In the genomic region with DNA sequence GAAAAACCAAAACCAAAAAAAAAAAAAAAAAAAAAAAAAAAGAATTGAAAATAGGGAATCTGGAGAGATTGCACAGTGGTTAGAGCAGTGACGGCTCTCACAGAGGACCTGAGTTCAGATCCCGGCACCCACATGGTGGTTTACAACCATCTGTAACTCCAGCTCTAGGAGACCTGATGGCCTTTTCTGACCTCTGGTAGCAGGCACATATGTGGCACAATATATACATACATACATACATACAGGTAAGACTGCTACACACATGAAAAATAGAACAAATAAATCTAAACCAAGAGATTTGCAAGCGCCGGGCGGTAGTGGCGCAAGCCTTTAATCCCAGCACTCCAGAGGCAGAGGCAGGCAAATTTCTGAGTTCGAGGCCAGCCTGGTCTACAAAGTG, we compare ENCODE assay signal across 19 mouse cellular contexts. TPM values are rescaled to one million over a fixed set of nuclear protein-coding genes. Genes with fewer than 3 reads are reported as not detected.
DNase-seq lines count a peak whose midpoint lies in the region; ATAC-seq and TF ChIP-seq lines count a peak whose summit lies in the region.
"Had no signal": no experiment of that assay in that cellular context is flagged by ENCODE, and none has a peak within 500 bp of the region (broad histone marks: within the 10 kb centered on the region; RNA-seq: fewer than 3 reads in every experiment).

No protein-coding gene starts in this region.

- no peak for TF ChIP-seq CTCF in spleen, adult 2 months (IDR thresholded peaks at IDR 0.05; ENCODE audit: extremely low read depth, insufficient read depth, insufficient read length, insufficient replicate concordance)
- TF ChIP-seq CTCF in MEL (IDR thresholded peaks at IDR 0.05 in 2 of 3, conservative IDR thresholded peaks at IDR 0.05 in 1 of 3; ENCODE audit: control insufficient read depth in 1 of 3, insufficient read depth in 1 of 3, low read depth in 2 of 3, low read length in 3 of 3, poor library complexity in 1 of 3, severe bottlenecking in 1 of 3), result no peak

- no peaks in the 10 kb centered on the region for H3K36me3 ChIP-seq in spleen, adult 2 months (ENCODE audit: control insufficient read depth, insufficient read depth, low read length)
- peaks cover 0 to 40% of the 10 kb centered on the region in 2 experiments; a peak in 2 of 4 replicates for H3K36me3 ChIP-seq in MEL (ENCODE audit: control insufficient read depth in 1 of 2, insufficient read depth in 2 of 2, low read length in 2 of 2)
- no peaks in the 10 kb centered on the region for H3K36me3 ChIP-seq in macrophage (ENCODE audit: inconsistent target)
- H3K36me3 ChIP-seq in intestine, embryonic 16.5 days (ENCODE audit: control insufficient read depth, insufficient read depth, low read length), result no peaks in the 10 kb centered on the region
- H3K36me3 ChIP-seq: forebrain, embryonic 10.5 days; forebrain, embryonic 15.5 days; G1E; hindbrain, embryonic 12.5 days; hindbrain, embryonic 15.5 days had no signal

- peaks cover 37% of the 10 kb centered on the region for H3K4me1 ChIP-seq in spleen, adult 2 months (ENCODE audit: control insufficient read depth, insufficient read depth, insufficient read length)
- H3K4me1 ChIP-seq in MEL (ENCODE audit: control insufficient read depth in 1 of 2, insufficient read depth in 2 of 2, low read length in 2 of 2), result peaks cover 24 to 36% of the 10 kb centered on the region in 2 experiments
- H3K4me1 ChIP-seq in intestine, embryonic 16.5 days (ENCODE audit: control insufficient read depth, insufficient read depth, low read length), result no peaks in the 10 kb centered on the region; the same call in 1 of the 2 replicates
- H3K4me1 ChIP-seq: forebrain, embryonic 10.5 days; forebrain, embryonic 15.5 days; hindbrain, embryonic 12.5 days; hindbrain, embryonic 15.5 days had no signal

- ATAC-seq in intestine, embryonic 16.5 days, result no peak
- ATAC-seq: forebrain, embryonic 15.5 days had no signal

- TF ChIP-seq EP300 in MEL (IDR thresholded peaks at IDR 0.05; ENCODE audit: low read depth in 1 of 2, low read length in 2 of 2), result no peak

- no peak overlapping the region for H3K4me2 ChIP-seq in intestine, embryonic 16.5 days (ENCODE audit: low read depth, low read length)
- H3K4me2 ChIP-seq: forebrain, embryonic 15.5 days; heart, embryonic 11.5 days; hindbrain, embryonic 12.5 days; hindbrain, embryonic 15.5 days had no signal

- peak overlapping the region; percentile 79 for H3K27ac ChIP-seq in spleen, adult 2 months (ENCODE audit: insufficient read depth, low read length)
- H3K27ac ChIP-seq in MEL (ENCODE audit: control insufficient read depth, low read depth, low read length) (peak overlapping the region; percentile 98), macrophage (peak overlapping the region; percentile 84)
- H3K27ac ChIP-seq in intestine, embryonic 16.5 days (ENCODE audit: low read length), result no peak overlapping the region
- H3K27ac ChIP-seq: forebrain, embryonic 10.5 days; forebrain, embryonic 15.5 days; heart, adult 2 months; hindbrain, embryonic 12.5 days; hindbrain, embryonic 15.5 days had no signal

- no peak for DNase-seq in spleen, adult 2 months (ENCODE audit: low read depth in 1 of 2, low spot score in 2 of 2)
- DNase-seq in spleen, postnatal 4 days (ENCODE audit: low spot score in 2 of 2), result no peak
- DNase-seq in MEL (ENCODE audit: low read depth, low spot score), result peak; percentile 74
- DNase-seq in thymus, postnatal 25 days, result no peak
- DNase-seq: adrenal gland, adult 2 months; adrenal gland, postnatal 14 days; cerebellum, adult 18-20 months; cerebellum, adult 9-10 months; cerebellum, postnatal 14 days; gastrocnemius, postnatal 25 days had no signal

- WGBS in spleen, adult 2 months, result 84% methylated on average over 7 of the region's 7 CpGs
- WGBS in macrophage (ENCODE audit: missing documents), result 87% methylated on average over 7 of the region's 7 CpGs
- WGBS in intestine, embryonic 16.5 days, result 95% methylated on average over 7 of the region's 7 CpGs

- no peak overlapping the region for H3K9ac ChIP-seq in MEL (ENCODE audit: control insufficient read depth, low read depth, low read length, poor library complexity, severe bottlenecking)
- H3K9ac ChIP-seq in intestine, embryonic 16.5 days (ENCODE audit: low read depth, low read length), result no peak overlapping the region
- H3K9ac ChIP-seq: forebrain, embryonic 15.5 days; hindbrain, embryonic 12.5 days; hindbrain, embryonic 15.5 days had no signal

- no peaks in the 10 kb centered on the region for H3K27me3 ChIP-seq in spleen, adult 2 months (ENCODE audit: control insufficient read depth, insufficient read depth, low read length)
- no peaks in the 10 kb centered on the region for H3K27me3 ChIP-seq in MEL (ENCODE audit: control insufficient read depth in 1 of 2, insufficient read depth in 2 of 2, low read length in 2 of 2)
- no peaks in the 10 kb centered on the region for H3K27me3 ChIP-seq in intestine, embryonic 16.5 days (replicated peaks; ENCODE audit: control insufficient read depth, insufficient read depth, low read length)
- H3K27me3 ChIP-seq: forebrain, embryonic 15.5 days; hindbrain, embryonic 12.5 days; hindbrain, embryonic 15.5 days had no signal

- no peak for TF ChIP-seq RAD21 in MEL (IDR thresholded peaks at IDR 0.05; ENCODE audit: low read depth, low read length)

- no peak overlapping the region for H3K4me3 ChIP-seq in spleen, adult 2 months (ENCODE audit: extremely low read depth, insufficient read depth, insufficient read length)
- H3K4me3 ChIP-seq in MEL (ENCODE audit: control insufficient read depth in 1 of 2, insufficient read depth in 1 of 2, low read depth in 2 of 2, low read length in 2 of 2) (no peak overlapping the region), macrophage (ENCODE audit: inconsistent target) (no peak overlapping the region)
- H3K4me3 ChIP-seq in intestine, embryonic 16.5 days (ENCODE audit: low read length), result no peak overlapping the region
- H3K4me3 ChIP-seq: forebrain, embryonic 10.5 days; forebrain, embryonic 15.5 days; heart, adult 2 months; hindbrain, embryonic 12.5 days; hindbrain, embryonic 15.5 days had no signal

- no peaks in the 10 kb centered on the region for H3K9me3 ChIP-seq in MEL (replicated peaks; ENCODE audit: insufficient read depth, low read length)
- no peaks in the 10 kb centered on the region for H3K9me3 ChIP-seq in intestine, embryonic 16.5 days (ENCODE audit: control insufficient read depth, low read length)
- H3K9me3 ChIP-seq: forebrain, embryonic 10.5 days; forebrain, embryonic 15.5 days; G1E; hindbrain, embryonic 12.5 days; hindbrain, embryonic 15.5 days had no signal

- no peaks in the 10 kb centered on the region; the same call in 1 of the 2 replicates for H3K79me2 ChIP-seq in MEL (ENCODE audit: control insufficient read depth, insufficient read depth, low read length, poor library complexity)
- H3K79me2 ChIP-seq in macrophage (ENCODE audit: inconsistent target), result no peaks in the 10 kb centered on the region; the same call in 1 of the 2 replicates

- TF ChIP-seq POLR2A in spleen, adult 2 months (IDR thresholded peaks at IDR 0.05; ENCODE audit: low read depth, low read length), result no peak
- TF ChIP-seq POLR2A in MEL (IDR thresholded peaks at IDR 0.05; ENCODE audit: control insufficient read depth in 1 of 2, insufficient read depth in 1 of 2, low read depth in 1 of 2, low read length in 2 of 2, poor library complexity in 1 of 2), result no peak

RNA-seq across cellular contexts. Expression of gene Themis2, which starts 7.7 kb away (rescaled TPM):
- polyA plus RNA-seq in spleen, adult 2 months (2012; rRNA removed), result 55.0 and 68.8 TPM in 2 replicates
- 1.0 and 1.1 TPM in 2 replicates for total RNA-seq in MEL (2012; rRNA removed)
- polyA plus RNA-seq in MEL (2012; ENCODE audit: insufficient read depth in 1 of 2, insufficient read length in 2 of 2, low read depth in 1 of 2, low replicate concordance in 2 of 2, missing spikeins in 1 of 2), result 1 to 10 TPM in 1 of 2 experiments, not detected in 1; 2.6 TPM
- 100 to 1,000 TPM in 19 of 26 experiments, 10 to 100 TPM in 7; 17.5 to 808 (median 224) TPM for total RNA-seq in macrophage (2018; cell fraction: chromatin; rRNA removed)
- 100 to 1,000 TPM in 24 of 26 experiments, 10 to 100 TPM in 2; 70.8 to 956 (median 317) TPM for total RNA-seq in macrophage (2018; cell fraction: cytosol; rRNA removed)
- 1,000 to 10,000 TPM in 5 of 26 experiments, 100 to 1,000 TPM in 17, 10 to 100 TPM in 4; 58.3 to 1,365 (median 493) TPM for total RNA-seq in macrophage (2018; cell fraction: nucleus; rRNA removed)
- polyA plus RNA-seq in macrophage (2018), result 131 to 255 TPM (median 207 TPM) in 3 replicates
- 1.7 TPM in 2 replicates for polyA plus RNA-seq in intestine, embryonic 16.5 days (2015; fragmentation: Nextera tagmentation; extraction: Ambion mirVana)

RNA-seq across cellular contexts. Expression of gene Rpa2, which starts 35.7 kb away (rescaled TPM):
- 15.4 and 19.9 TPM in 2 replicates for polyA plus RNA-seq in spleen, adult 2 months (2012; rRNA removed)
- total RNA-seq in MEL (2012; rRNA removed), result 102 and 119 TPM in 2 replicates
- polyA plus RNA-seq in MEL (2012; ENCODE audit: insufficient read depth in 1 of 2, insufficient read length in 2 of 2, low read depth in 1 of 2, low replicate concordance in 2 of 2, missing spikeins in 1 of 2) (100 to 1,000 TPM in 1 of 2 experiments, not detected in 1; 103 TPM), macrophage (2018) (6.0 to 44.1 TPM (median 7.6 TPM) in 3 replicates)
- total RNA-seq in macrophage (2018; cell fraction: chromatin; rRNA removed), result 10 to 100 TPM in 6 of 26 experiments, 1 to 10 TPM in 17, under 1 TPM in 1, not detected in 2; 0.62 to 21.0 (median 7.1) TPM
- total RNA-seq in macrophage (2018; cell fraction: cytosol; rRNA removed), result 1 to 10 TPM; 3.1 to 8.9 (median 6.4) TPM
- 10 to 100 TPM in 2 of 26 experiments, 1 to 10 TPM in 24; 1.1 to 34.1 (median 5.0) TPM for total RNA-seq in macrophage (2018; cell fraction: nucleus; rRNA removed)
- 66.7 and 76.0 TPM in 2 replicates for polyA plus RNA-seq in intestine, embryonic 16.5 days (2015; fragmentation: Nextera tagmentation; extraction: Ambion mirVana)

RNA-seq across cellular contexts. Expression of gene Ppp1r8, which starts 39.1 kb away (rescaled TPM):
- polyA plus RNA-seq in spleen, adult 2 months (2012; rRNA removed), result 21.3 and 25.0 TPM in 2 replicates
- total RNA-seq in MEL (2012; rRNA removed), result 83.6 and 84.7 TPM in 2 replicates
- polyA plus RNA-seq in MEL (2012; ENCODE audit: insufficient read depth in 1 of 2, insufficient read length in 2 of 2, low read depth in 1 of 2, low replicate concordance in 2 of 2, missing spikeins in 1 of 2) (100 to 1,000 TPM in 1 of 2 experiments, not detected in 1; 103 TPM), macrophage (2018) (19.7 to 37.4 TPM (median 26.3 TPM) in 3 replicates)
- 10 to 100 TPM in 22 of 26 experiments, 1 to 10 TPM in 4; 8.5 to 28.9 (median 17.0) TPM for total RNA-seq in macrophage (2018; cell fraction: chromatin; rRNA removed)
- 10 to 100 TPM in 24 of 26 experiments, 1 to 10 TPM in 2; 9.1 to 26.5 (median 19.4) TPM for total RNA-seq in macrophage (2018; cell fraction: cytosol; rRNA removed)
- total RNA-seq in macrophage (2018; cell fraction: nucleus; rRNA removed), result 10 to 100 TPM in 21 of 26 experiments, 1 to 10 TPM in 5; 8.0 to 30.6 (median 14.2) TPM
- 50.8 and 60.2 TPM in 2 replicates for polyA plus RNA-seq in intestine, embryonic 16.5 days (2015; fragmentation: Nextera tagmentation; extraction: Ambion mirVana)

RNA-seq across cellular contexts. Expression of gene Smpdl3b, which starts 46.8 kb away (rescaled TPM):
- 1.5 and 4.2 TPM in 2 replicates for polyA plus RNA-seq in spleen, adult 2 months (2012; rRNA removed)
- 0.20 and 0.69 TPM in 2 replicates for total RNA-seq in MEL (2012; rRNA removed)
- polyA plus RNA-seq in MEL (2012; ENCODE audit: insufficient read depth in 1 of 2, insufficient read length in 2 of 2, low read depth in 1 of 2, low replicate concordance in 2 of 2, missing spikeins in 1 of 2) (under 1 TPM in 1 of 2 experiments, not detected in 1; 0.28 TPM), macrophage (2018) (1.0 to 8.5 TPM (median 1.9 TPM) in 3 replicates)
- 1 to 10 TPM in 11 of 26 experiments, under 1 TPM in 8, not detected in 7; 0.38 to 3.7 (median 1.2) TPM for total RNA-seq in macrophage (2018; cell fraction: chromatin; rRNA removed)
- 1 to 10 TPM in 20 of 26 experiments, under 1 TPM in 6; 0.51 to 7.5 (median 2.2) TPM for total RNA-seq in macrophage (2018; cell fraction: cytosol; rRNA removed)
- 10 to 100 TPM in 8 of 26 experiments, 1 to 10 TPM in 14, under 1 TPM in 4; 0.85 to 22.2 (median 5.7) TPM for total RNA-seq in macrophage (2018; cell fraction: nucleus; rRNA removed)
- 5.1 and 6.0 TPM in 2 replicates for polyA plus RNA-seq in intestine, embryonic 16.5 days (2015; fragmentation: Nextera tagmentation; extraction: Ambion mirVana)

Comparison
In these comparisons a context has a peak if more than half of its experiments do, and no peak if none do; other contexts are left out.
1. RNA of gene Themis2, which starts 7.7 kb away (polyA plus RNA-seq): 131 to 255 TPM in macrophage and 55.0 to 68.8 TPM in spleen, adult 2 months; 2.6 TPM in MEL and 1.7 TPM in intestine, embryonic 16.5 days; every median in the first group is over 10 times any median in the second.